Comparison of ENCODE assay signal across 15 mouse cellular contexts in the genomic region with DNA sequence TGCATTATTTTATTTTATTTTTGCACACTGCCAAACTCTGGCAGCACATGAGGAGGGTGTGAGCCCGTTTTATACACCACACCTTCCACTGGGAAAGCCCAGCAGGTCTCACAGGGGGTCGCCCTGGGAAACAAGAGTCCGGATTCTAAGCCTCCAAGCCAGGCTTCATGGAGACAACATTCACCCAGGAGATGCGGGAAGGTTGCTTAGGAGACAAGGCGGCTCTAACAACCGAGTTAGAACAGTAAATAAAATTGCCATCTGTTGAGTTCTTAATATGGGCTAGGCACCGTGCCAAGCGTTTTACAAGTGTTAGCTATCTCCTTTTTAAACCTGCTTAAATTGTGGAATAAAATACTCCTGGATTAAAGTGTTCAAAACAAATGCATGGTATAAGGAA. TPM values are rescaled to one million over a fixed set of nuclear protein-coding genes. Genes with fewer than 3 reads are reported as not detected.
DNase-seq lines count a peak whose midpoint lies in the region; ATAC-seq lines count a peak whose summit lies in the region.
"Had no signal": no experiment of that assay in that cellular context is flagged by ENCODE, and none has a peak within 500 bp of the region (broad histone marks: within the 10 kb centered on the region; RNA-seq: fewer than 3 reads in every experiment).

No protein-coding gene starts in this region.

- H3K4me3 ChIP-seq in midbrain, embryonic 14.5 days (replicated peaks; ENCODE audit: low read depth, low read length): no peak overlapping the region
- no peak overlapping the region for H3K4me3 ChIP-seq in midbrain, embryonic 16.5 days (ENCODE audit: low read depth, low read length)
- H3K4me3 ChIP-seq: limb, embryonic 13.5 days; midbrain, embryonic 12.5 days had no signal

- no peak for ATAC-seq in midbrain, embryonic 14.5 days (ENCODE audit: low FRiP score, low TSS enrichment)
- ATAC-seq in midbrain, embryonic 16.5 days: no peak
- ATAC-seq in granulocyte monocyte progenitor cell, adult 5-6 weeks (replicated peaks; ENCODE audit: poor library complexity, severe bottlenecking): no peak

- no peak overlapping the region for H3K9ac ChIP-seq in midbrain, embryonic 14.5 days (replicated peaks; ENCODE audit: low read length)
- H3K9ac ChIP-seq in midbrain, embryonic 16.5 days (ENCODE audit: low read depth, low read length): no peak overlapping the region
- H3K9ac ChIP-seq: limb, embryonic 13.5 days; lung, embryonic 14.5 days; midbrain, embryonic 12.5 days had no signal

- H3K9me3 ChIP-seq in midbrain, embryonic 14.5 days (ENCODE audit: control insufficient read depth, low read length): no peaks in the 10 kb centered on the region
- no peaks in the 10 kb centered on the region for H3K9me3 ChIP-seq in midbrain, embryonic 16.5 days (replicated peaks; ENCODE audit: control insufficient read depth, low read length, poor library complexity, severe bottlenecking)
- H3K9me3 ChIP-seq: limb, embryonic 13.5 days; midbrain, embryonic 12.5 days had no signal

- DNase-seq in midbrain, embryonic 14.5 days: peak; percentile 46
- peak; percentile 39 to 56 for DNase-seq in frontal cortex, postnatal 14 days (ENCODE audit: low spot score in 2 of 2)
- peak; percentile 36 to 81 for DNase-seq in left cerebral cortex, adult 9 months (ENCODE audit: low spot score in 2 of 2)
- DNase-seq in right cerebral cortex, postnatal 4 days: peak; percentile 78
- DNase-seq in kidney, postnatal 25 days: no peak
- no peak for DNase-seq in ovary, postnatal 36 days (ENCODE audit: low spot score)
- DNase-seq: kidney, adult 11 months; lung, embryonic 14.5 days had no signal

- WGBS in midbrain, embryonic 14.5 days: 32% methylated on average over 8 of the region's 8 CpGs
- WGBS in midbrain, embryonic 16.5 days: 34% methylated on average over 8 of the region's 8 CpGs

- H3K36me3 ChIP-seq in midbrain, embryonic 14.5 days (ENCODE audit: control insufficient read depth, insufficient read depth, low read length): no peaks in the 10 kb centered on the region
- no peaks in the 10 kb centered on the region for H3K36me3 ChIP-seq in midbrain, embryonic 16.5 days (ENCODE audit: control insufficient read depth, insufficient read depth, low read length)
- H3K36me3 ChIP-seq: limb, embryonic 13.5 days; midbrain, embryonic 12.5 days had no signal

- no peak overlapping the region for H3K4me2 ChIP-seq in midbrain, embryonic 14.5 days (ENCODE audit: low read length)
- H3K4me2 ChIP-seq in midbrain, embryonic 16.5 days (ENCODE audit: low read length): no peak overlapping the region
- H3K4me2 ChIP-seq: heart, embryonic 11.5 days; limb, embryonic 13.5 days; lung, embryonic 14.5 days; midbrain, embryonic 12.5 days had no signal

- H3K27ac ChIP-seq in midbrain, embryonic 14.5 days (replicated peaks; ENCODE audit: low read depth, low read length): no peak overlapping the region
- no peak overlapping the region for H3K27ac ChIP-seq in midbrain, embryonic 16.5 days (ENCODE audit: low read length)
- H3K27ac ChIP-seq: limb, embryonic 13.5 days; midbrain, embryonic 12.5 days; stomach, postnatal 0 days had no signal

- no peaks in the 10 kb centered on the region for H3K27me3 ChIP-seq in midbrain, embryonic 14.5 days (ENCODE audit: control insufficient read depth, insufficient read depth, low read length)
- no peaks in the 10 kb centered on the region for H3K27me3 ChIP-seq in midbrain, embryonic 16.5 days (ENCODE audit: control insufficient read depth, insufficient read depth, low read depth, low read length)
- H3K27me3 ChIP-seq: CH12.LX; limb, embryonic 13.5 days; midbrain, embryonic 12.5 days had no signal

- peaks cover 12% of the 10 kb centered on the region for H3K4me1 ChIP-seq in midbrain, embryonic 14.5 days (ENCODE audit: control insufficient read depth, insufficient read depth, low read length)
- peaks cover 9% of the 10 kb centered on the region; the same call in 1 of the 2 replicates for H3K4me1 ChIP-seq in midbrain, embryonic 16.5 days (ENCODE audit: control insufficient read depth, insufficient read depth, low read length)

RNA-seq across cellular contexts. Expression of a gene that starts 17.1 kb away (rescaled TPM):
- polyA plus RNA-seq in midbrain, embryonic 14.5 days (2014; fragmentation: Nextera tagmentation; extraction: Ambion mirVana): 22.6 and 23.9 TPM in 2 replicates
- polyA plus RNA-seq in midbrain, embryonic 16.5 days (2015; fragmentation: Nextera tagmentation; extraction: Ambion mirVana): 21.3 and 25.0 TPM in 2 replicates
- 85.5 and 121 TPM in 2 replicates for total RNA-seq in granulocyte monocyte progenitor cell, adult 5-6 weeks (2014; fragmentation: Nextera tagmentation)
- total RNA-seq in granulocyte monocyte progenitor cell, adult 5-6 weeks (2017): 44.6 and 58.1 TPM in 2 replicates

RNA-seq across cellular contexts. Expression of a gene that starts 37.7 kb away (rescaled TPM):
- polyA plus RNA-seq in midbrain, embryonic 14.5 days (2014; fragmentation: Nextera tagmentation; extraction: Ambion mirVana): 0.08 and 0.28 TPM in 2 replicates
- 0.51 and 0.56 TPM in 2 replicates for polyA plus RNA-seq in midbrain, embryonic 16.5 days (2015; fragmentation: Nextera tagmentation; extraction: Ambion mirVana)
- not detected in 2 replicates for total RNA-seq in granulocyte monocyte progenitor cell, adult 5-6 weeks (2014; fragmentation: Nextera tagmentation)
- total RNA-seq in granulocyte monocyte progenitor cell, adult 5-6 weeks (2017): not detected in 2 replicates
- polyA plus RNA-seq: heart, embryonic 11.5 days; lung, embryonic 14.5 days had no signal

Comparison
In these comparisons a context has a peak if more than half of its experiments do, and no peak if none do; other contexts are left out.
1. DNase-seq: peak in midbrain, embryonic 14.5 days (single experiment), frontal cortex, postnatal 14 days (2 of 2), left cerebral cortex, adult 9 months (2 of 2) and right cerebral cortex, postnatal 4 days (single experiment); none in kidney, postnatal 25 days (0 of 2) and ovary, postnatal 36 days (single experiment).